Mouse (Mus musculus): ENCODE results near the gene Got2. TPM values are rescaled to one million over a fixed set of nuclear protein-coding genes. Genes with fewer than 3 reads are reported as not detected.

Gene Got2
- total and polyA plus RNA-seq, 2 experiments from 2014 or later = 229 to 235 TPM

DNA sequence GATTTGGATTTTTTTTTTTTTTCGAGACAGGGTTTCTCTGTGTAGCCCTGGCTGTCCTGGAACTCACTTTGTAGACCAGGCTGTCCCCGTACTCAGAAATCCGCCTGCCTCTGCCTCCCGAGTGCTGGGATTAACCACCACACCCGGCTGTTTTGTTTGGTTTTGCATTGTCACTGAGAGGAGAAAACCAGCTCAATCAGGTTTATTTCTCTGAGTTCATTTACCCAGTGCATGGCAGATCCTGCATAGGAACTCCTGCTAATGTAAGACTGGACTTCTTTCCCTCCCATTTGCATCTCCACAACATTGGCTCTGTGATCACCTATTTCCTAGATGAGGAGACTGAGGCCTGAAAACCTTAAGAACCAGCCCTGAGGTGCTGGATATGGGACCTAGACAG is 66.3 kb downstream of the Got2 start:
- Histone ChIP-seq H3K27ac (ENCODE audit: low read depth, low read length) (no peak overlapping the region), H3K4me2 (ENCODE audit: low read depth, low read length, poor library complexity, severe bottlenecking) (no peak overlapping the region), H3K9ac (replicated peaks; ENCODE audit: low read length, poor library complexity, severe bottlenecking) (no peak overlapping the region), H3K36me3 (ENCODE audit: insufficient read depth, low read length) (no peaks in the 10 kb centered on the region), H3K4me3 (ENCODE audit: low read depth, low read length) (no peak overlapping the region), H3K9me3 (ENCODE audit: low read length) (no peaks in the 10 kb centered on the region), H3K4me1 (ENCODE audit: insufficient read depth, low read length) (no peaks in the 10 kb centered on the region), H3K27me3 (ENCODE audit: insufficient read depth, low read length) (no peaks in the 10 kb centered on the region)
- ATAC-seq (ENCODE audit: low FRiP score) (no peak), DNase-seq (ENCODE audit: low spot score) (no peak)
- WGBS = 87% methylated on average over 5 of the region's 5 CpGs
- TF ChIP-seq CTCF (IDR thresholded peaks at IDR 0.05) = no peak

DNA sequence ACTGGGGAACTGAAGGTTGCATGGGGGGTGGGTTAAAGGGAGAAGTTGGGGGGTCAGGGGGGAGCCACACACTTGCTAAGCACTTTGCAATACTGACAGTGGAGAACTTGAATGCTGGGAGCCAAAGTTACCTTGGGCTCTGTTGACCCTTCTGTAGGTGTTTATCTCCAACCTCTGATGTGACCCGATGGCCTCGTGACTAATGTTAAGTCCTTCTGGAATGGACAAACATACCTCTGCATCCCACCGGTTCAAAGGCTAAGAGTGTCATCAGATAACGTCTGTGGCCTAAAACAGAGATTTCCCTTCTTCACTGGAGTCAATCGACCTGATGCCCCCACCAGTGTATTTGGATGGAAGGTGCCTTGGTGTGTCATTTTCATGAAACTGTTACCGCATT is 67.1 kb downstream of the Got2 start:
- H3K36me3 ChIP-seq (ENCODE audit: insufficient read depth, low read length) = no peaks in the 10 kb centered on the region
- DNase-seq (ENCODE audit: low spot score) = no peak
- no peak overlapping the region for H3K4me2 ChIP-seq (ENCODE audit: low read depth, low read length, poor library complexity, severe bottlenecking)
- H3K27me3 ChIP-seq (ENCODE audit: insufficient read depth, low read length) = no peaks in the 10 kb centered on the region
- H3K9ac ChIP-seq (replicated peaks; ENCODE audit: low read length, poor library complexity, severe bottlenecking) = no peak overlapping the region
- H3K4me3 ChIP-seq (ENCODE audit: low read depth, low read length) = no peak overlapping the region
- H3K4me1 ChIP-seq (ENCODE audit: insufficient read depth, low read length) = no peaks in the 10 kb centered on the region
- TF ChIP-seq CTCF (IDR thresholded peaks at IDR 0.05) = no peak
- H3K27ac ChIP-seq (ENCODE audit: low read depth, low read length) = no peak overlapping the region
- H3K9me3 ChIP-seq (ENCODE audit: low read length) = no peaks in the 10 kb centered on the region
- ATAC-seq (ENCODE audit: low FRiP score) = no peak
- 87% methylated on average over 6 of the region's 6 CpGs for WGBS

DNA sequence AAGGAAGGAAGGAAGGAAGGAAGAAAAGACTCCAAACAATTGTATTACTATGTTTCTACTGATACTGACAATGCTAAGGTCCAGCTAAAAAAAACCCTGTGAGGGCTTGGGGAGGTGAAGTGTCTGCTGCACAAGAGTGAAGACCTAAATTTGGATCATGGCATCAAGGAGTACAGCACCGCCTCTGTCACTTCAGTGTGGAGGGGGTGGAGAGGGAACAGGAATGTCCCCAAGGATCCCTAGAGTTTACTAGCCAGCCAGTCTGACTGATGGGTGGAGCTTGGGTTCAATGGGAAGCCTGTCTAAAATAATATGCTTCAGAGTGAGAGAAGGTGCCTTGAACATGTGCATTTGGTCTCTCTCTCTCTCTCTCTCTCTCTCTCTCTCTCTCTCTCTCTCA is 70.1 kb downstream of the Got2 start:
- WGBS = 37% methylated on average over 1 of the region's 1 CpGs
- Histone ChIP-seq H3K9me3 (ENCODE audit: low read length) (no peaks in the 10 kb centered on the region), H3K4me3 (ENCODE audit: low read depth, low read length) (no peak overlapping the region), H3K36me3 (ENCODE audit: insufficient read depth, low read length) (no peaks in the 10 kb centered on the region), H3K9ac (replicated peaks; ENCODE audit: low read length, poor library complexity, severe bottlenecking) (no peak overlapping the region), H3K4me1 (ENCODE audit: insufficient read depth, low read length) (no peaks in the 10 kb centered on the region), H3K27me3 (ENCODE audit: insufficient read depth, low read length) (no peaks in the 10 kb centered on the region), H3K4me2 (ENCODE audit: low read depth, low read length, poor library complexity, severe bottlenecking) (no peak overlapping the region), H3K27ac (ENCODE audit: low read depth, low read length) (no peak overlapping the region)
- ATAC-seq (ENCODE audit: low FRiP score) = no peak
- TF ChIP-seq CTCF (IDR thresholded peaks at IDR 0.05) = no peak
- no peak for DNase-seq (ENCODE audit: low spot score)

DNA sequence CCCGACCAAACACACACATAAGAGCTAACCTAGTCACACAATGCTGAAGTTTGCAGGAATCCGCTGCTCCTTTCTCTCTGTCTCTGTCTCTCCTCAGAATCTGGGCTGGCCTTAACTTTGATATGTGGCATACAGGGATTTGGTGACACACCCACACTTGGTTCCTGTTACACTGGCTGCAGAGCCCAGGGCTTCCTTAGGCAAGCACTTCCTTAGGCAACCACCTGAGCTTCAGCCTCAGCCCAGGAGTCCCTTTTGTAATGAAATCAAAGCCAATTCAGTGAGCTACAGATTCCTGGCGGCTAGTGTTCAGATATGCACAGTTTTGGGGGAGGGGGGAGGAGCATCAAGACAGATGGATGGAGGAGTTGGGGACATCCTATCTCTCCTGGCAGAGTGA is 70.8 kb downstream of the Got2 start:
- Histone ChIP-seq H3K4me1 (ENCODE audit: insufficient read depth, low read length) (no peaks in the 10 kb centered on the region), H3K4me2 (ENCODE audit: low read depth, low read length, poor library complexity, severe bottlenecking) (no peak overlapping the region), H3K9ac (replicated peaks; ENCODE audit: low read length, poor library complexity, severe bottlenecking) (no peak overlapping the region), H3K27me3 (ENCODE audit: insufficient read depth, low read length) (no peaks in the 10 kb centered on the region), H3K36me3 (ENCODE audit: insufficient read depth, low read length) (no peaks in the 10 kb centered on the region), H3K9me3 (ENCODE audit: low read length) (no peaks in the 10 kb centered on the region), H3K4me3 (ENCODE audit: low read depth, low read length) (no peak overlapping the region), H3K27ac (ENCODE audit: low read depth, low read length) (no peak overlapping the region)
- 73% methylated on average over 3 of the region's 3 CpGs for WGBS
- no peak for ATAC-seq (ENCODE audit: low FRiP score)
- no peak for DNase-seq (ENCODE audit: low spot score)
- no peak for TF ChIP-seq CTCF (IDR thresholded peaks at IDR 0.05)

DNA sequence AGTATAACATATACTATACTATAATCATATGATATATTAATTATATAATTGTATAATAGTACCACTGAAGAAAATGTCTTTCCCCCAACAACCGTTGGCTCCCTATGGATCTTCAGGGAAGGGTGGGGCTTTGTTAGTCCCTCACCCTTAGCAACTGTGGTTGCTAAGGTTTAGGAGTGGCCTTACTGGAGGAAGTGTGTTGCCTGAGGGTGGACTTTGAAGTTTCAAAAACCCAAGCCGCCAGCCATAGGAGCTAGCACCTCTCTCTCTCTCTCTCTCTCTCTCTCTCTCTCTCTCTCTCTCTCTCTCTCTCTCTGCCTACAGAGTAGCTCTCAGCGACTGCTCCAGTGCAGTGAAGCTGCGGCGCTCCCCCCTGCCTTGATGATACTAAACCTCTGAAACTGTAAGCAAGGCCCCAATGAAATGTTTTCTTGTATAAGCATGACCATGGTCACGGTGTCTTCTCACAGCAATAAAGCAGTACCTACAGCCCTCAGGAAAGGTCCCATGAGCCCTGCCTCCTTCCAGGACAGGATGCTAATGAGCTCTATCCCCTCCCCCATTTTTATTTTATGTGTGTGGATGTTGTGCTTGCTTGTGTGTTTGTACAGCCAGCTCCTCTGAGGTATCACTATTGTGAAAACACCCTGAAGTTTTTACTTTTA is 72.2 kb downstream of the Got2 start:
- H3K27ac ChIP-seq (ENCODE audit: low read depth, low read length) = no peak overlapping the region
- no peak overlapping the region for H3K4me3 ChIP-seq (ENCODE audit: low read depth, low read length)
- no peak for TF ChIP-seq CTCF (IDR thresholded peaks at IDR 0.05)
- no peak for DNase-seq (ENCODE audit: low spot score)
- H3K4me1 ChIP-seq (ENCODE audit: insufficient read depth, low read length) = no peaks in the 10 kb centered on the region
- H3K4me2 ChIP-seq (ENCODE audit: low read depth, low read length, poor library complexity, severe bottlenecking) = no peak overlapping the region
- H3K9me3 ChIP-seq (ENCODE audit: low read length) = no peaks in the 10 kb centered on the region
- H3K27me3 ChIP-seq (ENCODE audit: insufficient read depth, low read length) = no peaks in the 10 kb centered on the region
- no peak for ATAC-seq (ENCODE audit: low FRiP score)
- 50% methylated on average over 6 of the region's 6 CpGs for WGBS
- H3K36me3 ChIP-seq (ENCODE audit: insufficient read depth, low read length) = no peaks in the 10 kb centered on the region
- H3K9ac ChIP-seq (replicated peaks; ENCODE audit: low read length, poor library complexity, severe bottlenecking) = no peak overlapping the region

Other genes with a start within 250 kb of the Got2 start
- gene Ndrg4, start 211.6 kb downstream of the Got2 start, total RNA-seq (2014; rRNA removed) = 814 and 937 TPM in 2 replicates
- gene Ndrg4, start 211.6 kb downstream of the Got2 start, polyA plus RNA-seq (2015; fragmentation: Nextera tagmentation; extraction: Ambion mirVana) = 641 and 735 TPM in 2 replicates
- 15.7 and 23.6 TPM in 2 replicates for gene Setd6, start 172.7 kb downstream of the Got2 start, total RNA-seq (2014; rRNA removed)
- 41.8 and 44.3 TPM in 2 replicates for gene Setd6, start 172.7 kb downstream of the Got2 start, polyA plus RNA-seq (2015; fragmentation: Nextera tagmentation; extraction: Ambion mirVana)
- gene Cnot1, start 81.1 kb downstream of the Got2 start, total RNA-seq (2014; rRNA removed) = 177 and 187 TPM in 2 replicates
- 23.6 and 26.9 TPM in 2 replicates for gene Cnot1, start 81.1 kb downstream of the Got2 start, polyA plus RNA-seq (2015; fragmentation: Nextera tagmentation; extraction: Ambion mirVana)
- gene Sap18b, start 63.2 kb downstream of the Got2 start, total RNA-seq (2014; rRNA removed) = 45.3 and 60.0 TPM in 2 replicates
- 273 and 280 TPM in 2 replicates for gene Sap18b, start 63.2 kb downstream of the Got2 start, polyA plus RNA-seq (2015; fragmentation: Nextera tagmentation; extraction: Ambion mirVana)
- 33.4 and 36.6 TPM in 2 replicates for gene Slc38a7, start 35.0 kb downstream of the Got2 start, total RNA-seq (2014; rRNA removed)
- gene Slc38a7, start 35.0 kb downstream of the Got2 start, polyA plus RNA-seq (2015; fragmentation: Nextera tagmentation; extraction: Ambion mirVana) = 23.8 and 27.4 TPM in 2 replicates

Measured in midbrain, postnatal 0 days (tissue).